Mouse (Mus musculus): ENCODE results near the gene Tmem86a. TPM values are rescaled to one million over a fixed set of nuclear protein-coding genes. Genes with fewer than 3 reads are reported as not detected.
"Not testable (repeated sequence)": the region's sequence is repeated elsewhere in the genome, so short reads cannot be mapped to it uniquely, and the experiment has no call there.

Tmem86a gene
- polyA plus RNA-seq, 1 experiment from 2014 or later = 21.1 TPM

GRCm38 (mm10) chr7:47023530-47023929 is 26.9 kb upstream of the Tmem86a start:
- TF ChIP-seq CTCF (IDR thresholded peaks at IDR 0.05; ENCODE audit: low read depth) (peak; percentile 95), EP300 (optimal IDR thresholded peaks at IDR 0.05) (no peak)
- Histone ChIP-seq H3K9ac (ENCODE audit: low read length) (no peak overlapping the region), H3K27me3 (ENCODE audit: control insufficient read depth, insufficient read depth, low read length) (no peaks in the 10 kb centered on the region), H3K27ac (replicated peaks) (no peak overlapping the region), H3K4me3 (ENCODE audit: low read depth, low read length) (no peak overlapping the region), H3K4me2 (replicated peaks; ENCODE audit: low read depth) (no peak overlapping the region), H3K36me3 (ENCODE audit: control insufficient read depth, insufficient read depth, low read length) (no peaks in the 10 kb centered on the region), H3K9me3 (ENCODE audit: control insufficient read depth, low read length) (no peaks in the 10 kb centered on the region), H3K4me1 (replicated peaks; ENCODE audit: control insufficient read depth, insufficient read depth) (no peaks in the 10 kb centered on the region)
- ATAC-seq (ENCODE audit: low FRiP score, low TSS enrichment) = peak; percentile 58
- 16% methylated on average over 6 of the region's 6 CpGs for WGBS
- DNase-seq (ENCODE audit: low spot score) = peak; percentile 90

DNA sequence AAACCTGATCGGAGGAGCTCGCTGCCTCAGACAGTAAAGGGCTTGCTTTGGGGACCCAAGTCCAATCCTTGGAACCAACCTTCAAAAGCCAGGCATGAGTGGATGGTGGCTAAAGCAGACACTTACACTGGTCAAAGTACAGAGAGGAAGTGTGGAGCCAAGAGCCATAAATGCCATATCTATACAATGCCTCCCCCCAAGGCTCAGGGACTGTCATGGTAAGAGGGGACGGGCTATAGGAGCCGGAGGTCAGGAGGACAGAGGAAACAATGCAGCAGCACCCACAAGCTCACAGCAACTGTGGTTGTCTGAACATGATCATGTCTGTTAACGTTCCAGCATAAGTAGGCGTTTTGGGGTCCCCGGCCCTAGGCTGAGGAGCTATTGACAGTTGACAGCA is 25.9 kb upstream of the Tmem86a start:
- 90% methylated on average over 7 of the region's 7 CpGs for WGBS
- DNase-seq (ENCODE audit: low spot score) (no peak), ATAC-seq (ENCODE audit: low FRiP score, low TSS enrichment) (no peak)
- H3K36me3 ChIP-seq (ENCODE audit: control insufficient read depth, insufficient read depth, low read length) = no peaks in the 10 kb centered on the region
- TF ChIP-seq EP300 (optimal IDR thresholded peaks at IDR 0.05) (no peak), CTCF (IDR thresholded peaks at IDR 0.05; ENCODE audit: low read depth) (no peak)
- H3K27me3 ChIP-seq (ENCODE audit: control insufficient read depth, insufficient read depth, low read length) = no peaks in the 10 kb centered on the region
- H3K4me2 ChIP-seq (replicated peaks; ENCODE audit: low read depth) = no peak overlapping the region
- H3K9me3 ChIP-seq (ENCODE audit: control insufficient read depth, low read length) = no peaks in the 10 kb centered on the region
- no peaks in the 10 kb centered on the region for H3K4me1 ChIP-seq (replicated peaks; ENCODE audit: control insufficient read depth, insufficient read depth)
- H3K27ac ChIP-seq (replicated peaks) = no peak overlapping the region
- H3K4me3 ChIP-seq (ENCODE audit: low read depth, low read length) = no peak overlapping the region
- no peak overlapping the region for H3K9ac ChIP-seq (ENCODE audit: low read length)

DNA sequence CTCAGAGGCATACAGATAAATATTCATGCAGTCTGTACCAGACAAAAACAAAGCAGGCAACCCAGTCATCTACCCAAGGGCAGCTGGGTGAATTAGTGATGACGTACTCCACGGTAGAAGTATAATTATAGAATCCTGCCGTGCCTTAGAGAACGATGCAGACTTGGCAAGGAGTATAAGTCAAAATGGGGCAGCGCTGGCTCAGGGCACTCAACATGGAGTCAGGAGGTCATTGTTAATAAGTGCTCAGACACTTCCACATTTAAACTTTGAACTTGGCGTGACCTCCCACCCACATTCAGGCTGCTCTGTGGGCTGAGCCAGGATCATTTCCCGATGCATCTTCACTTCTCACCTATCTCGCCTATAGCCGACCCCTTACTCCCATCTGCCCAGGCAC is 25.0 kb upstream of the Tmem86a start:
- Histone ChIP-seq H3K4me2 (replicated peaks; ENCODE audit: low read depth) (no peak overlapping the region), H3K9me3 (ENCODE audit: control insufficient read depth, low read length) (no peaks in the 10 kb centered on the region), H3K4me3 (ENCODE audit: low read depth, low read length) (no peak overlapping the region), H3K36me3 (ENCODE audit: control insufficient read depth, insufficient read depth, low read length) (no peaks in the 10 kb centered on the region), H3K9ac (ENCODE audit: low read length) (no peak overlapping the region), H3K27me3 (ENCODE audit: control insufficient read depth, insufficient read depth, low read length) (no peaks in the 10 kb centered on the region), H3K27ac (replicated peaks) (no peak overlapping the region), H3K4me1 (replicated peaks; ENCODE audit: control insufficient read depth, insufficient read depth) (no peaks in the 10 kb centered on the region)
- no peak for TF ChIP-seq CTCF (IDR thresholded peaks at IDR 0.05; ENCODE audit: low read depth)
- TF ChIP-seq EP300 (optimal IDR thresholded peaks at IDR 0.05) = no peak
- DNase-seq (ENCODE audit: low spot score) = no peak
- ATAC-seq (ENCODE audit: low FRiP score, low TSS enrichment) = no peak
- 66% methylated on average over 9 of the region's 9 CpGs for WGBS

- H3K9me3 ChIP-seq (ENCODE audit: control insufficient read depth, low read length); ATAC-seq (ENCODE audit: low FRiP score, low TSS enrichment); H3K4me1 ChIP-seq (replicated peaks; ENCODE audit: control insufficient read depth, insufficient read depth); H3K36me3 ChIP-seq (ENCODE audit: control insufficient read depth, insufficient read depth, low read length); H3K4me2 ChIP-seq (replicated peaks; ENCODE audit: low read depth); H3K27ac ChIP-seq (replicated peaks); DNase-seq (ENCODE audit: low spot score); H3K9ac ChIP-seq (ENCODE audit: low read length); H3K27me3 ChIP-seq (ENCODE audit: control insufficient read depth, insufficient read depth, low read length); H3K4me3 ChIP-seq (ENCODE audit: low read depth, low read length): not testable (repeated sequence)
- WGBS = 91% methylated on average over 3 of the region's 3 CpGs
Measured at GRCm38 (mm10) chr7:47026899-47027298, 23.5 kb upstream of the Tmem86a start.

- TF ChIP-seq CTCF (IDR thresholded peaks at IDR 0.05; ENCODE audit: low read depth) (peak; percentile 42), EP300 (optimal IDR thresholded peaks at IDR 0.05) (no peak)
- H3K9me3 ChIP-seq (ENCODE audit: control insufficient read depth, low read length) = no peaks in the 10 kb centered on the region
- H3K27ac ChIP-seq (replicated peaks) = no peak overlapping the region
- H3K36me3 ChIP-seq (ENCODE audit: control insufficient read depth, insufficient read depth, low read length) = no peaks in the 10 kb centered on the region
- no peak overlapping the region for H3K9ac ChIP-seq (ENCODE audit: low read length)
- H3K4me3 ChIP-seq (ENCODE audit: low read depth, low read length) = no peak overlapping the region
- H3K4me1 ChIP-seq (replicated peaks; ENCODE audit: control insufficient read depth, insufficient read depth) = no peaks in the 10 kb centered on the region
- no peak for DNase-seq (ENCODE audit: low spot score)
- no peak for ATAC-seq (ENCODE audit: low FRiP score, low TSS enrichment)
- H3K27me3 ChIP-seq (ENCODE audit: control insufficient read depth, insufficient read depth, low read length) = no peaks in the 10 kb centered on the region
- no peak overlapping the region for H3K4me2 ChIP-seq (replicated peaks; ENCODE audit: low read depth)
- WGBS = 68% methylated on average over 1 of the region's 1 CpGs
Measured at GRCm38 (mm10) chr7:47027520-47027919, 22.9 kb upstream of the Tmem86a start.

GRCm38 (mm10) chr7:47030517-47031193 is 19.7 kb upstream of the Tmem86a start:
- no peak overlapping the region for H3K4me2 ChIP-seq (replicated peaks; ENCODE audit: low read depth)
- no peaks in the 10 kb centered on the region for H3K36me3 ChIP-seq (ENCODE audit: control insufficient read depth, insufficient read depth, low read length)
- H3K9me3 ChIP-seq (ENCODE audit: control insufficient read depth, low read length) = no peaks in the 10 kb centered on the region
- no peaks in the 10 kb centered on the region for H3K27me3 ChIP-seq (ENCODE audit: control insufficient read depth, insufficient read depth, low read length)
- H3K4me3 ChIP-seq (ENCODE audit: low read depth, low read length) = no peak overlapping the region
- no peak overlapping the region for H3K9ac ChIP-seq (ENCODE audit: low read length)
- DNase-seq (ENCODE audit: low spot score) (no peak), ATAC-seq (ENCODE audit: low FRiP score, low TSS enrichment) (no peak)
- H3K27ac ChIP-seq (replicated peaks) = no peak overlapping the region
- no peak for TF ChIP-seq CTCF (IDR thresholded peaks at IDR 0.05; ENCODE audit: low read depth)
- TF ChIP-seq EP300 (optimal IDR thresholded peaks at IDR 0.05) = no peak
- no peaks in the 10 kb centered on the region for H3K4me1 ChIP-seq (replicated peaks; ENCODE audit: control insufficient read depth, insufficient read depth)
- WGBS = 77% methylated on average over 9 of the region's 9 CpGs
